Mouse (Mus musculus) erythroid progenitor cell, adult 5-6 weeks (primary cell): ENCODE results near the gene Smad1. TPM values are rescaled to one million over a fixed set of nuclear protein-coding genes. Genes with fewer than 3 reads are reported as not detected.
"Not testable (repeated sequence)": the region's sequence is repeated elsewhere in the genome, so short reads cannot be mapped to it uniquely, and the experiment has no call there.

ENCODE experiments used
- ATAC-seq: replicated peaks from 2 replicates; pipeline ENCODE4 v1.8.0; 2016; ENCODE audit warnings: moderate number of reproducible peaks, mild to moderate bottlenecking, moderate TSS enrichment, inconsistent platforms; ENCODE audit not compliant: poor library complexity, low FRiP score, severe bottlenecking
- total RNA-seq, 2 experiments: library from RNA; stranded (forward) in 1 of 2; stranded (reverse) in 1 of 2; fragments of 150-400 nt in 1 of 2; fragments of 186-747, 209-891 nt in 1 of 2; gene quantifications; 2 replicates each; pipeline versions ENCODE4 v1.2.3 to v1.2.4; 2015 to 2017; ENCODE audit warnings: low replicate concordance in 2 of 2

Smad1 gene
- total RNA-seq (2015; ENCODE audit: low replicate concordance): 1.1 TPM in 1 of 2 replicates, not detected in the other
- total RNA-seq (2017; ENCODE audit: low replicate concordance): 1.2 TPM in 2 replicates

DNA sequence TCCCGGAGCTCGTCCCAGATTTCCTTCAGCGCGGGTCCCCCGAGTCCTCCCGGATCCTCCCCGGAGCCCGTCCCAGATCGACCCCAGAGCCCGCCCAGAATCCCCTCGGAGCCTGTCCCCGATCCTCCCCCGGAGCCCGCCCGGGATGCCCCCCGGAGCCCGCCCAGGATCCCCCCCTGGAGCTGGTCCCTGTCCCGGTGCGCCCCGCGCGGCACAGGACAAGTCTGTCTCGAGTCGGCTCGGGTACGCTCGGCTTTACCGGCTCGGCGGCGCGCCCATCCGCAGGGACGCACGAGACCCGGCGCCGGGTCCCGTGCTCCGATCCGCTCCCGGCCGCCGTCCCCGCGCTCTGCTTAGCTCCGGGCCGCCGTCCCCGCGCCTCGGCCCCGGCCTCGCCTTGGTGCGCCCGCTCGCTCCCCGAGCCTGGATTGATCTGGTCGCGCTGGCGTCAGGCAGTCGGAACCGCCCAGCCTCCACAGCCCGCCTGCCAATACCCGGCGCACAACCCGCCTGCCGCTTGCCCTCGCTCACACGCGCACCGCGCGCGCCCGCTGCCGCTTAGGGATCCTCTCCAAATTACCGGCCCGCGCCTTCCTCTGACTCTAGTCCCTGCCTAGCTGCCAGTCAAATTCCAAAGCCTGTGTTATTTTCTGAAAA is at the start of gene Smad1:
Gene Smad1 (minus strand): TSS at position 525 of the 657 bp plus-strand sequence.
- no peak for ATAC-seq

DNA sequence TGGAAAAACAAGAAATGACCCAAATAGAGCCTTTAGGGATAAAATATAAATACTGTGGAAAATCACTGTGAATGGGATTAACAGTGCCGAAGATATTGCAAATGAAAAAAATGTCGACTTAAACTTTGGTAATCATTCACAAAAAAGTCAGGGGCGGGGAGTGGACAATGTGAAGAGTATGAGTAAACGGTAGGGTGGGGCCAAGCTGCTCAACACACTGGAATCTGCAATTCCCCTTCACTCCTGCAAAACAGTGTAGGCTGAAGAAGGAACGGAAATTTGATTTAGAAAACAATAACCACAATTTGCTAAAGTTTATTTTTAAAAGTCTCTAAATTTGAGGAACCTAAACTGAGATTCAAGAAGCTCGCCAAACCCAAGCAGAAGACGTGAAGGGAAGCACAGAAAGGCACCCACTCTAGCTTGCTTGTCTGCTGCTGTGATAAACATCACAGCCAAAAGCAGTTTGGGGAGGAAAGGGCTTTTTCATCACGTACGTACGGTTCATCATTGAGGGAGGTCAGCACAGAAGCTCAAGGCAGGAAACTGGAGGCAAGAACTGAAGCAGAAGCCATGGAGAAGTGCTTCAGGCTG is 48.0 kb upstream of the Smad1 start:
- no peak for ATAC-seq

DNA sequence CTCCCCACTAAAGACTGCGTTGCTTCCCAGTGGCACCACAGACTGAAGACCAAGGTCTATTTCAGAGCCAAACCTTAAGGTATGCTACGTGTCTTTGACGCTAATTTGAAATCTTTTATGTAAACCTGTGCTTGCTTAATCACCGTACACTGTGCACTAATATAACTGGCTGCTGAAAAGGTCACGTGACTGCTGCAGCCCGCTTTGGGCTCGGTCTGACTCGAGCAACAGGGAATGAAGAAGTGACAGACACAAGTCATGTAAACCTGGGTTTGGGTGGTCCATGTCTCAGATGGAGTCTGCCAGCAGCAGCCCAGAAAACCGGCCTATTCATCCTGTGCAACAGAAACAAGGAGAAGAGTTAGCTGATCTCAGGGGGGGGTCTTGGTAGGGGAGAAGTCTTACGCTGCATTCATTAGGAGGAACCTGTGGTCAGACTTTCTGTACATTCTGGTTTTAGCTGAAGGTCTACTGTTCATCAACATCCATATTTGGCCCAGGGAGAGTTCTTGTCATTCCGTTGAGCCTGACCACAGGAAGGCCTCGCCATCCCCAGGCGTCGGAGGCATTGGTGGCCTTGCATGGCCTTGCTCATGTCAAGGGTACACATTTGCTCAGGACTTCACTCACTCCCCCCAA is 44.3 kb upstream of the Smad1 start:
- ATAC-seq: no peak

DNA sequence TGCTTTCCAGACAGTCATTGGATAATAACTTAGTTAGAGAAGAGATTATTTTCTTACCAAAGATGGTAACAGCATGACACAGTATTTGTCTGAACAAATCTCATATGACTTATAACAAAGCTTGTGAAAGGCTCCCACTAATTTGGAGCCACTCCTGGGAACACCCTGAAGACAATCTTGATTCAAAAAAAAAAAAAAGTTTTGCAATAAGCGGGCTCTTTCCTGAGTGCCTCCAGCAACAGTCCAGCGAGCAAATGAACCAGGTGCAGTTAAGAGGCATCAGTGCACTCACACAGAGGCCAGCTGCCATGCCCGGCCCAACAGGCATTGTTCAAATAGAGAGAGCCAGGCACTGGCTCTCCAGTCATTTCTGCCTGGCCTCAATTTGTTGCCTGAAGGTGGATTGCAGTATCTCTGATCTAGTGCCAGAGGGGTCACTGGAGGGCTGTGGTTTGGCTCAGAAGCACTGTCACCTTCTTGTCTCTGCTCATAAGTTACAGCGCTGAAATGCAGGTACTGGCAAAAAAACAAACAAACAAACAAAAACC is 34.7 kb upstream of the Smad1 start:
- ATAC-seq: no peak

DNA sequence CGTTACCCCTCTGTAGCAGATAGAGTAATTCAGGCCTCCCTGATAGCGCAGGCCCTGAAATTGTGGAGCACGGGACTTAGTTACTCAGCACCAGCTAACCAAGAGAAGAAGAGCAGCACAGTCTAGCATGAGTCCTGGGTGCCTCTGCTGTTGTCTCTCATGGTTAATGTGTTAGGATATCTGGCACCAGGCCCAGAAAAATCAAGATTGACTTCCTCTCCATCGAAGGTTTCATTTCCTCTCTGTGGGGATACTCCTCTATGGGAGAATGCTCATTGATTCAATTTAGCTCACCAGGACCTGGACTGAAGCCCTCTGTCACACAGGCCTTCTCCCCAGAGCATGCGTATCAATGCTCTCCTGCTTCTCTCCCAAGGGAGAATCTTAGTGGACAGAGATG is 15.6 kb upstream of the Smad1 start:
- ATAC-seq: no peak

DNA sequence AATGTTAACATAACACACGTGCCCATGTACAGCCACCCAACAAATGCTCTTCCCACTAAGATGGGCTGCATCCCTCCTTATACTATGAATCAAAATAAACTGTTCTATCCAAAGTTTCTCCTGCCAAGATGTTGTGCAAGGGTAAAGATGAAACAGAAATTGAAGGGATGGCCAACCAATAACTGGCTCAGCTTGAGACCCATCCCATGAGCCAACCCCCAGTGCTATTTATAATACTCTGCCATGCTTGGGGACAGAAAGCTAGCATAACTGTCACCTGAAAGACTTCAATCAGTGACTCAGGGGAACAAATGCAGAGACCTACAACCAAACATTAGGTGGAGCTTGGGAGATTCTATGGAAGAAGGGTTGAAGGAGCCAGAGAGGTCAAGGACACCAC is 11.2 kb upstream of the Smad1 start:
- no peak for ATAC-seq

DNA sequence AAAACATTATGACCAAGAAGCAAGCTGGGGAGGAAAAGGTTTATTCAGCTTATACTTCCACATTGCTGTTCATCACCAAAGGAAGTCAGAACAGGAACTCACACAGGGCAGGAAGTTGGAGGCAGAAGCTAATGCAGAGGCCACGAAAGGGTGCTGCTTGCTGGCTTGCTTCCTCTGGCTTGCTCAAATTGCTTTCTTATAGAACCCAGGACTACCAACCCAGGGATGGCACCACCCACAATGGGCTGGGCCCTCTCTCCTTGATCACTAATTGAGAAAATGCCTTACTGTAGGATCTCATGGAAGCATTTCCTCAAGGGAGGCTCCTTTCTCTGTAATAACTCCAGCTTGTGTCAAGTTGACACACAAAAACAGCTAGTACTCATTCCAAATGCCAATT is 8.0 kb upstream of the Smad1 start:
- ATAC-seq: not testable (repeated sequence)

DNA sequence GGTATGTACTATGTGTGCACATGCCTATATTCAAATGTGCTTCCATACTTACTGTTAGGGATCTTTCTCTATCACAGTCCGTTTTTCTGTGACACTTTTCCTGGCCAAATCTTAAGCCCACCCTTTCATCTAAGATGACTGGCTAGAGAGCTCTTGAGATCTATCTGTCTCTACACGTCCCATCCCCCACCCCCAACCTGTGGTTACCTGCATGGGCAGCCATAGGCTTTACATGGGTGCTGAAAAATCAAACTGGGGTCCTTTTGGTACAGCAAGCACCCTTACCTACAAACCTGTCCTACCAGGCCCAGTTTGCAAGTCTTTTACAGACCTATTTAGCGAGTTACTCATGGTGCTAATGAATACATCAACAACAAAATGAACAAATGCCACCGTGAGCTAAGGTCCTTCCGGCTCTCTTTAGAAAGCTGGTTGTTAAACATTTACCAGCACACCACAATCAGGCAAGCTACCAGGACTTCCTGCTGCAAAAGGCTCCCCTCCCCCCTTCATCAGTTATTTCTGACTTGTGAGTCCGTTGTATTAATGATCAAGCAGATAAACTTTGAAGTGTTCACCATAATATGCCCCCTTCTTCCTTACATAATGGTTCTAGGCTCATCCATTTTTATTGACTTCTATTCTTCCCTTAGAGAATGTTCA is 5.7 kb upstream of the Smad1 start:
- ATAC-seq: no peak

DNA sequence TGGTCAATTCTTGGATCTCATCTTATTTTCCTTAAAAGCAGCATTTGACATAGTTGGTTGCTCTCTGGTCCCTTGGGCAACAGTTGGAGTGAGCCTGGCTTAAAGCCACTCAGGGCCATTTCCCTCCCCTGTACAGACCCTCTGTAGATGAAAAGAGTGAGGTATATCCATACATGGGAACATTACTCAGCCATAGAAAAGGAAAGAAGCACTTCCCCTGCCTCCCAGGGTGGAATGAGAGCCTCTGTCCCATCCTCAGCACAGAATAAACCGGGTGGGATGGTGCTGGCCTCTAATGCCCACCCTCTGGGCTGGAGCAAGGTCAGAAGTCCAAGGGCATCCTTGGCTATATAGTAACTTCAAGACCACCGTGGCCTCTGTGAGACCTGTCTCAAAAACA is 1.4 kb upstream of the Smad1 start:
- no peak for ATAC-seq

DNA sequence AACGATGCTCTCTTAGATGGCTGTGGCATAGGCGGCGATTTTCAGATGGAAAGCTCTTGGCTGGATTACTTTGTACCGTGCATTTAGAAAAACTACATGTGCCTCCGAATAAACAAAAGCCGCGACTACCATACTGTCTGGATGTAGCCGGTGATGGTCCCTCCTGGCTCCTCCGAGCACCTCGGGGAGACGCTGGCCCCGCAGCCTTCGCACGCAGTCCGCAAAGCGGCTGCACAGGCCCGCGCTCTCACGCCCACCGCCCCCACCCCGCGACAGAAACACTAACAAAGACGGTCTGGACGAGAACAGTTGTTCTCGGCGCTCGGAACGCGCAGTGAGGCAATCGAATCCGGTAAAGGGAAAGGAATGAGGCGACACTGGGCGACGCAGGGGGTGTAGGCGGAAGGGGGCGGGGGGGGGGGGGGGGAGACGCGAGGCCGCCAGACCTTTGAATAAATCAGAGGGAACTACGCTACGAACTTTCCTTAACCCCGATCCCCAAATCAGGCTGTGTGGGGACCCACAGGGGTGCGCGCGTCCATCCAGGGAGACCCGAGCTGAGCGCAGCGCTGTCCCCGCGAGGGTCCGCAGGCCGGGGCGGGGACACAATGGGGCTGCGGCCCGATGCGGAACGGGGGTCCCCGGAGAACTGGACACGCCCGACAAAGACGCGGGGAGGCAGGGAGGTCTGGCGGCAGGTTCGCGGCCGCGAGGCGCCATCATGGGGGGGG is 902 bp downstream of the Smad1 start:
- no peak for ATAC-seq

DNA sequence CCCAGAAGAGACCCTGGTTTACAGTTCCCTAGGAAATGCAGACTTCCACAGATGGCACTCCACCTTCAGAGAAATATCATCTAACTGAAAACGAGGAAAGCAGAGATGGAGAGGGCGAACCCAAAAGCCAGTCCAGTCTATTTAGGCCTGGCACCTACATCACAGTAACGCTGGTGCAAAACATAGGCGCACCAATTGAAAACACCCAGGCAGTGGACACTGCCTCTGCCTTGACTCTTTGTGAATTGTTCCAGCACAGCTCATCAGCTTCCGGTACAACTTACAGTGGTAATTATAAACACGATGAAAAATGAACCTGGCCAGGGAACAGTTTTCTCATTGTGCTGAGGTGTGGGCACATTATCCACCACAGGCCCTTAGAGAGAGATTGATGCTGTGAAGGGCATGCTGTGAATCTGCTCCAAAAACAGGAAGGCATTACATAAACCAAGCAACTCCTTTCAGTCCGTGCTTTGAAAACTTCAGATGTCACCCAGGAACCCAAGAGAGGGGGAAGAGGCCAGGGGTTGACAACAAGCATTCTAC is 1.5 kb downstream of the Smad1 start:
- no peak for ATAC-seq

DNA sequence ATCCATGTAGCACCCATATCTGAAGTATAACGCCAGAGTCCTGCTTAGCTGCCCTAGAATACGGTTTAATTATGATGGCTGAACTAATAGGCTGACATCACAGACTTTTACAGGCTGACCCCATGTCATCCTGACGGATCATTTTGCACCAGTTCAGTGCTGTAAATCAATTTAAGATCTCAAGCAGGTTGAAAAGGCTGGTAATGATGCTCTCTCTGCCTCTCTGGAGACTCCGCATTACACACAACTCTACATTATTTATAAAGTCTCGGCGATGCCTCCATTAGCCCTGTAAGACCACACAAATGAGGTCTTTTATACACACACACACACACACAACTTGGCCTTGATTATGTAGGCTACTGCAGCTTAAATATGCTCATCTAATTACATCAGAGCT is 2.4 kb downstream of the Smad1 start:
- no peak for ATAC-seq

DNA sequence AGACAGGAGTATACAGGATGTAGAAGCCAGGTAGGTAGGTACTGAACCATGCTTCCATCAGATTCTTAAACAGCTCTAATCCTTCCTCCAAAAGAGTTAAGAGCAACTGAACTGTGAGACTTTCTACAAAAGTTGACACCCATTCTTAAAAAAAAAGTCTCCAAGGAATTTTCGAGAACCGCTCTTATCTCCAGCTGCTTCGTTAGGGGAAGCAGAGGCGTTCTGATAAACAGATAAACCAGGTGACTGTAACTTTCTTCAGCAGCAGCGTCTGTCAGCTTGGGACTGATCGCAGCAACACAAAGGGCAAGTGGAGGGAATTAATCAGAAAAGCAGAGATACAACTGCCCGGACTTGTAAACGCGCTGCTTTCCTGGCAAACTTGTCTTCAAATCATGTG is 5.3 kb downstream of the Smad1 start:
- no peak for ATAC-seq

DNA sequence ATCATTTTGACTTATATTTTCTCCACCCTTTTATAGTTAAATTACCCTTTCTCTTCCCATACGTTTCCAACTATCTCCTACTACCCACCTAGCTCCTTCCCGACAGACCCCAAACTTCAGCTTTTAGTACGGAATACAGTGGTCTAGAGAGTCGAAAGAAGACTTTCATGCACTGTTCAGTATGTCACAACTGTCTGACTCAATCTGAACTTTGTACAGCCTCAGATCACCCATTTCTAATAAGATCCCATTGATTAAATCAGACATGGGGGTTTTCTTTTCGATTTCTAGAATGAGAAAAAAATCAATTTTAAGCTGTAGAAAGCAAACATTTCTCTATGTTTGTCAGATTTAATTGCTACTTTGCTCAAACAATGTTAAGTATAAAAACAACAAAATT is 6.1 kb downstream of the Smad1 start:
- no peak for ATAC-seq

DNA sequence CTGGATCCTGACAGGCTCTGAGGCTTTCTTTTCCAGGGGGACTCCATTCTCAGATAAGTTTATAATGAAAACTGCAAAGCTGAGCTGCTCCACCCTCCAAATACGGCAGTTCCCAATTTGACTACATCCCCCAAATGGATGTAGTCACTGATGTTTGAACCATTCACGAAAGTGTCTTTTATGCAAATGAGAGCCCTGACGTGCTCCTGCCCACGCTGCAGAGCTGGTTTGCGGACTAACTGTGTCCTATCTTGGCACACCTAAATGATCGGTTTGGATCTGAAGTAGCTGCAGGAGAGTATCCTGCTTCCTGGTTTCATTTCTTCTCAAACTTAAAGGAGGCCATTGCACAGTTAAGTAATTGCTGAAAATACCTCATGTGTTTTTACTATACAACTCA is 6.7 kb downstream of the Smad1 start:
- ATAC-seq: no peak

DNA sequence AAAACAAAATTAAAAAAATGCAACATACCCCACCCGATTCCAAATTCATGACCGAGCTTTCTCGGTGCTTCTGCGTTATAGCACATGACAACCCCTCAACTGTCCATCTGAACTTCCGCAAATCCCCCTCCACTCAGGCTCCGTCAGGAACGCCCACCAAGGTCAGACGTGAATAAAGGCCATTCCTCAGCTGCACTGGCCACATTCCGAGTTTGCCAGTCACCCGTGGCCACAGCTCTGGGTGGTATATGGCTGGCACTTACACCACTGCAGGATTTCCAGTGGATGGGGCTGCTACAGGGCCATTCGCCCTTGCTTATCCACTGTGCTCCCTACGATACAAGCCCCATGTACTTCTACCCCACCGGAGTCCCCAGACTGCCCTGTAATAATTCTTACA is 7.9 kb downstream of the Smad1 start:
- no peak for ATAC-seq

DNA sequence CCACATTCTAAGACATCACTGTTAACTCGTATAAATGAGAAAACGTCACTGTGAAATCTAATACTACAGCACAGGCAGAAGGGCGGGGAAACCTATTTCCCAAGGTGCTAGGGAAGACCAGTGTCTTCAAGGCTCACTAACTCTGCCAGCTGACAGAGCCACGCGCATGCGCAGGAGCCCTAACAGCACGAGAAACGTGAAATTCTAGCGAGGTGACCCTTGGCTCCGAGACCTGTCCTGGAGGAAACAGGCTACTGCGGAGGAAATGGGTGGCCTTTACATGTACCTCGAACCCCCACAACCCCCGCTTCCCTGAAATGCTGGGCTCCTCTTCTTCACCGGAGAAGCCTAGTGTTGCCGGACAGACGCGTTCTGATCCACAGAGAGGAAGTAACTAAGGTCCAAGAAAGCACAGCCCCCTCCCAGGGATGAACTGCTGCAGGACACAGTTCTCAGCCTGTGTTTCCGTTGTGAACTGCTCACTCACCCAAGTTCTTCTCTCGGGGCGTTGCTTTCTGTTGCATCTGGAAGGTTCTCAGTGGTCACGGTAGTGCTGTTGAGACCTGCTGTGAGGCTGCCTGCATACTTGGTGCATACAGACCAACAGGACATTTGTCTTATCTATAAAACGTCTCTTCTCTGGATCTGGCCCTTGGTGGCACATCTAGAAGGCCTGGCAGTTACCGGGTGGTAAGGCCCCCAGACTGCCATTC is 10.1 kb downstream of the Smad1 start:
- no peak for ATAC-seq

DNA sequence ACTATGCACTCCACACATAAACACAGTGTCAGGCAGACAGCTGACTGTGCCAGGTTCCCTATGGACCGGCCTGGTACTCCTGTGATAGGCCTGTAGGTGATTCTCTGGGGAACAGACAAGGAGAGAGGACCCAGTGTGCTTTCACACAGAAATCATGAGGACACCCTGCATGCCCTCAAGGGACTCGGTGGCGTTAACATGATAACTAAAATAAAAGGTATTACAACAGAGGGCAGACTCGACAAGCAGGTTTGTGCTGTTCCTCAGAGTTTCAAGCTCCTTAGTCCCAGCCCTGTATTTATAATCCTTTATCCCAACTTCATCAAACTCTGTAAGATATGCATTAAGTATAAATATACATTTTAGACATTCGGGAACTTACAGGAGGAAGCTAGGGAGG is 12.5 kb downstream of the Smad1 start:
- no peak for ATAC-seq

DNA sequence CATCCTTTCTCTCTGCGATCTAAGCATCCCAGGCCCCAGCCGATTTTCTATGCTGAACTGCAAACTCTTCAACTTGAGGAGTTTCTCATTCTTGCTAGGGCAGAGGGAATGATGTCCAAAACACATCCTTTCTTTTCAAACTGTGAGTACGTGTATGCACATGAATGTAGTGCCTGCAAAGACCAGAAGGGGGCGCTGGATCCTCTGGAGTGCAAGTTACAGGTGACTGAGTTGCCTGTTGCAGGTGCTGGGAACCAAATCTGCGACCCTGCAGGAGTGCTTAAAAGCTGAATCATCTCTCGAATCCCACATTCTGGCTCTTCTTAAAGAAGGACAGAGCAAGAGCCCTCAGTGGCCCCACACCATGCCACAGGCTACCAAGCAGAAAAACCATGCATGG is 13.0 kb downstream of the Smad1 start:
- ATAC-seq: no peak
